Mouse (Mus musculus) forebrain, postnatal 0 days (tissue): Measurements from ENCODE around the gene Rcbtb1. TPM values are rescaled to one million over a fixed set of nuclear protein-coding genes. Genes with fewer than 3 reads are reported as not detected.

Experiments used
- ATAC-seq: fragments of 200-750 bp; cut with Nextera tagmentation; 2 replicates; pipeline ENCODE4 v1.8.0; 2017; ENCODE audit warnings: mild to moderate bottlenecking, moderate library complexity
- DNase-seq: peaks from one replicate; pipeline ENCODE4 v3.0.0-alpha.2; 2015
- H3K27ac ChIP-seq: fragments of 300-500 bp; sonication (generic); 2 replicates; pipeline ENCODE4 v1.5.1; 2014; ENCODE audit warnings: low read depth, mild to moderate bottlenecking, antibody characterized with exemption, low read length, moderate library complexity, mixed read lengths
- H3K27me3 ChIP-seq: fragments of 300-500 bp; sonication (generic); 2 replicates; pipeline ENCODE4 v1.6.1; 2014; ENCODE audit warnings: mild to moderate bottlenecking, low read length, mixed read lengths; ENCODE audit not compliant: insufficient read depth
- H3K36me3 ChIP-seq: fragments of 300-500 bp; sonication (generic); 2 replicates; pipeline ENCODE4 v1.6.1; 2014; ENCODE audit warnings: mild to moderate bottlenecking, moderate library complexity; ENCODE audit not compliant: insufficient read depth
- H3K4me1 ChIP-seq: fragments of 300-500 bp; sonication (generic); 2 replicates; pipeline ENCODE4 v1.6.1; 2014; ENCODE audit warnings: antibody characterized with exemption; ENCODE audit not compliant: insufficient read depth
- H3K4me2 ChIP-seq: fragments of 300-500 bp; sonication (generic); 2 replicates; pipeline ENCODE4 v1.6.1; 2014; ENCODE audit warnings: low read depth, mild to moderate bottlenecking, moderate library complexity
- H3K4me3 ChIP-seq: fragments of 300-500 bp; sonication (generic); 2 replicates; pipeline ENCODE4 v1.5.1; 2014; ENCODE audit warnings: low read depth, low read length, mixed read lengths
- H3K9ac ChIP-seq: fragments of 300-500 bp; sonication (generic); 2 replicates; pipeline ENCODE4 v1.6.1; 2014; ENCODE audit warnings: mild to moderate bottlenecking
- H3K9me3 ChIP-seq: fragments of 300-500 bp; sonication (generic); 2 replicates; pipeline ENCODE4 v1.6.1; 2016; ENCODE audit warnings: low read length
- CTCF ChIP-seq: sonication (generic); IDR thresholded peaks from 2 replicates; pipeline ENCODE4 v1.5.1; 2016; ENCODE audit warnings: antibody characterized with exemption, control low read depth, low read depth
- WGBS: fragments of 180-500 bp; shearing (Covaris S2); extraction: QIAGEN DNeasy Blood & Tissue Kit; methylation state at CpG from one replicate; pipeline ENCODE4 v1.1.7; 2014; 5-methylcytosine and 5-hydroxymethylcytosine counted together
- polyA plus RNA-seq: library from polyadenylated mRNA; unstranded; fragments of >200 nt; fragmentation: Nextera tagmentation; extraction: Ambion mirVana; gene quantifications from 2 replicates; pipeline ENCODE4 v1.2.1, GENCODE M21; 2015
- total RNA-seq: library from RNA; depleted of rRNA; stranded (reverse); fragments of >200 nt; gene quantifications from 2 replicates; pipeline ENCODE4 v1.2.3, GENCODE M21; 2014; rRNA removed

The Rcbtb1 gene
- 48.9 and 57.8 TPM in 2 replicates for total RNA-seq
- polyA plus RNA-seq: 16.8 and 33.5 TPM in 2 replicates

DNA sequence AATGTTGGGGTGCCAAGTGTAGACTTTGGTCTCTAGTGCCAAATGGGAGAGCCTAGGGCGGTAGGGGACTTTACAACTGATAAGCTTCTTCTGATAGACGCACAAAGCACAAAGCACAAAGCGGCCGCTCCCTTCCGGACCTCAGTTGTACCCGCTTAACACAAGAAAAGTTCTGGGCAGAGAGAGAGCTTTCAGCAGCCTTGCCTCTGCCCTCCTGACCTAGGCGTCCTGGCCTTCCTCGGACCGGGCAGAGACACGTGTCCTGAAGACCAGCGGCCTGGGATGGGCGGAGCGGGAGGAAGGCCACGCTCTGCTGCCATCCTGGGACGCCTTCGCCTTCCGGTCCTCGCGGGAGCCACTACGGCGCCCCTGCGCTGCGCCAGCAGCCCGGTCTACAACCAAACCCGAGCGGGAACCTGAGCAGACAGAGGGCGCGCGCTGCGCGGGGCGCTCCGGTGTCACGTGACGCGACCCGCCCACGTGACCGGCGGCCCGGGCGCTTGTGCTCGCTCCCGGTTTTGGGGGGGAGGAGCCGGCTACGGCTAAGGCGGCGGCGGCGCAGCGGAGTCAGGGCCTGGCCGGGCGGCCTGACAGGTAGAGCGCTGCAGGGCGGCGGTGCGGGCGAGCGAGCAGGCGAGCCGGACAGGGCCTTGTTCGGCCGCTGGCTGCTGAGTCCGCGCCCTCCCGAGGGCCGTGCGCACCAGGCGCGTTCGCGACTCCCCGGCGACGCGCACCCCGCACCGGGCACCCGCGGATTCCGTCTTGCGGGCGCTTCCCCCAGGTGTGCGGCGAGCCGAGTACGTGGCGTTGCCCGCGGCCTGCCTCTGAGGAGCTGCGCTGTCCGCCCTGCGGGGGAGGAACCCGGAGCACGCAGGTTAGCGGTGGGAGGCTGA, at the start of gene Rcbtb1:
Rcbtb1 (plus strand) TSS at position 499 of the 893 bp plus-strand sequence.
- Histone ChIP-seq H3K9ac (peak within 1 kb of the TSS; percentile 97), H3K9me3 (no peaks in the 10 kb centered on the region), H3K4me2 (peak within 1 kb of the TSS; percentile 93), H3K27me3 (no peaks in the 10 kb centered on the region), H3K4me1 (peaks cover 27% of the 10 kb centered on the region; the same call in 1 of the 2 replicates), H3K36me3 (no peaks in the 10 kb centered on the region), H3K27ac (peak within 1 kb of the TSS; percentile 96), H3K4me3 (peak within 1 kb of the TSS; percentile 93)
- TF ChIP-seq CTCF: peak; percentile 72
- WGBS: 3% methylated on average over 89 of the region's 96 CpGs
- DNase-seq (peak; percentile 96), ATAC-seq (peak; percentile 95)

DNA sequence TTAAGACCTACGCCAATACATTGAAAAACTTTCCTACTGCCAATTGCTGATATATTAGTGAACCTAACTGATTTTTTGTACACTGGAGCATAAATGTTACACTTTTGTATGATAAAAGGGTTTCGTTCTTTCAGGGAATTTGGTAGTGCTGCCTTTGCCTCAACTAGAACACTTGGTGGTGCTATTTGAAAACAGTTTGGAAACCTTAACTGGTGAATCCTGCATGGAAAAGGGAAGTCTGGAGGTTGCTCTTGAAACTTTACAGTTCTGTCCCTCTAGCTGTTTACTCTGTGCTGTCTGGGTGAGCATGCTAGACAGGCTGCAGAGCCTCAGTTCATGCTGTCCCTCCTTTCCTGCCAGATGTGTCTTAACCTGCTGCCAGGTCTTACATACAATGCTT, 45.4 kb upstream of the Rcbtb1 start:
- no peaks in the 10 kb centered on the region for H3K36me3 ChIP-seq
- no peak overlapping the region for H3K9ac ChIP-seq
- TF ChIP-seq CTCF: peak; percentile 69
- H3K4me2 ChIP-seq: no peak overlapping the region
- ATAC-seq (peak; percentile 43; the same call in 1 of the 2 replicates), DNase-seq (peak; percentile 54)
- 82% methylated on average over 2 of the region's 2 CpGs for WGBS
- H3K9me3 ChIP-seq: no peaks in the 10 kb centered on the region
- H3K27me3 ChIP-seq: no peaks in the 10 kb centered on the region
- no peak overlapping the region for H3K27ac ChIP-seq
- H3K4me3 ChIP-seq: no peak overlapping the region
- H3K4me1 ChIP-seq: no peaks in the 10 kb centered on the region

DNA sequence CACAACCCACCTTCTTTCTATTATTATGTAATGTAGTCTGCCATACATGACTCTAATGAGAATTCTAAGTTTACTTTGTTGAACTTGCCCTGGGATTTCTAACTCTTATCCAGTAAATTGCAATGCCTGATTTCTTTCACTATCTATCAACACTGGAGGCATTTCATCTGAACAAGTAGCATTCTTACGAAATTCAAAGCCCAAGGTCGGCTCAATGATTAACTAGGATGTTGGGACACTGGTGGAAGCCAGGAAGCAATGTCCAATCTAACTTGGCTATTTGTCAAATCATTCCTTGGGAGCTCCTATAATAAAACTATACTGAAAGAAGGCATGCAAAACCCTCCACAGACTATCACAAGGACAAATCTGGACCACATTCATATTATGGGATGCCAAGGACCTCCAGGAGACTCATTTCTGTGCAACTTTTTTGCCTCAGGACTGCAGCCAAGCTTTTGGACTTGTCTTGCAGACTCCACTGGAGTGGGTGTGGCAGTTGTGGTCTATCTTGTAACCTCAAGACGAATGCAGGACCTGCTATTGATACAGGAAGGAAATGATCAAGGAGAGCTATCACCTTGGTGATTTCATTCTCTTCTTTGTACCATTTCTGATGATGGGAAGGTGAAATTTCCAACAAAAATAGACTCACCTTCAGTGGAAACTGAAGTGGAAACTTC, 43.9 kb upstream of the Rcbtb1 start:
- H3K4me1 ChIP-seq: no peaks in the 10 kb centered on the region
- 80% methylated on average over 3 of the region's 3 CpGs for WGBS
- H3K36me3 ChIP-seq: no peaks in the 10 kb centered on the region
- DNase-seq: no peak
- no peaks in the 10 kb centered on the region for H3K27me3 ChIP-seq
- no peak overlapping the region for H3K27ac ChIP-seq
- no peak overlapping the region for H3K4me3 ChIP-seq
- ATAC-seq: no peak
- H3K9ac ChIP-seq: no peak overlapping the region
- no peaks in the 10 kb centered on the region for H3K9me3 ChIP-seq
- TF ChIP-seq CTCF: no peak
- H3K4me2 ChIP-seq: no peak overlapping the region

DNA sequence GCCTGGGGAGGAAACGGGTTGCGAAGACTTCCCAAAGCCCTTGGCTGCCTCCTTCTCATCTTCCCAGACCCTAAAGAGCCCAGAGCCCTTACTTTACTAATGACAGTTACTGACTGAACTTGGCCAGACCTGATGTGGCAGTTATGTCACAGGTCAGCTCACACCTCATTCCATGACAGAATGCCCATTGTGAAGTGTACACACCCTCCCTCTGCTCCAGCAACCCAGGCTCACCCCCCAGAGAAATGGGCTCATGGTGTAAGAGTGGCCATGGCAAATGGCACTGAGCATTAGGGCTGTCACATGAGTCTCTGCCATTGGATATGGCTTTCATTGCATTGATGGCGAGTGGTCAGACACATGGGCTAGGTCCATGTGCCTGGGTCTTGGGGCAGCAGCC, 22.4 kb upstream of the Rcbtb1 start, which contains the start of gene Gm5142:
Gm5142 (minus strand) TSS at position 101 of the 400 bp plus-strand sequence.
- 95% methylated on average over 3 of the region's 3 CpGs for WGBS
- ATAC-seq: no peak
- H3K4me3 ChIP-seq: no peak within 1 kb of the TSS

DNA sequence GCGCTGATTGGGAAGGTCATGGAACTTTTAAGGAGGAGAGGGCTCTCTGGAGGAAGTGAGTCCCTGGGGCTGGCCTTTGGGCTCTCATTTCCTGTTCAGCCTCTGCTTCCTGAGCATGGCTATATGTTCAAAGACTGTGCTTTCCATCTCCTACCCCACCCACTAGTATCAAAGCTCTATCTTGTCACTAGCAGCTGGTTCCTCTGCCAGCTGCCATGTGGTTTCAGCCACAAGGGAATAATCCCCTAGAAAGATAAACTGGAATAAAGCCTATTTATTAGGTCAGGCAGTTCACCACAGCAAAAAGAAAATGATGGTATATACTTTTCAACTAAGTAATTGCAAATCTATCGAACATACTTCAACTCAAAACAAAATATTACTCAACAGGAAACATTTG, 18.3 kb upstream of the Rcbtb1 start:
- H3K9ac ChIP-seq: no peak overlapping the region
- DNase-seq: no peak
- 88% methylated on average over 2 of the region's 2 CpGs for WGBS
- no peak for TF ChIP-seq CTCF
- H3K9me3 ChIP-seq: no peaks in the 10 kb centered on the region
- no peaks in the 10 kb centered on the region for H3K36me3 ChIP-seq
- H3K4me3 ChIP-seq: no peak overlapping the region
- no peak for ATAC-seq
- no peak overlapping the region for H3K4me2 ChIP-seq
- no peak overlapping the region for H3K27ac ChIP-seq
- H3K27me3 ChIP-seq: no peaks in the 10 kb centered on the region
- H3K4me1 ChIP-seq: no peaks in the 10 kb centered on the region

More for the DNA sequence above, 22.4 kb upstream of the Rcbtb1 start, which contains the start of gene Gm5142:
- Histone ChIP-seq H3K36me3 (no peaks in the 10 kb centered on the region), H3K27ac (no peak within 1 kb of the TSS), H3K9me3 (no peaks in the 10 kb centered on the region), H3K4me2 (no peak within 1 kb of the TSS), H3K9ac (no peak within 1 kb of the TSS), H3K4me1 (no peaks in the 10 kb centered on the region), H3K27me3 (no peaks in the 10 kb centered on the region)
- DNase-seq: no peak
- TF ChIP-seq CTCF: no peak

DNA sequence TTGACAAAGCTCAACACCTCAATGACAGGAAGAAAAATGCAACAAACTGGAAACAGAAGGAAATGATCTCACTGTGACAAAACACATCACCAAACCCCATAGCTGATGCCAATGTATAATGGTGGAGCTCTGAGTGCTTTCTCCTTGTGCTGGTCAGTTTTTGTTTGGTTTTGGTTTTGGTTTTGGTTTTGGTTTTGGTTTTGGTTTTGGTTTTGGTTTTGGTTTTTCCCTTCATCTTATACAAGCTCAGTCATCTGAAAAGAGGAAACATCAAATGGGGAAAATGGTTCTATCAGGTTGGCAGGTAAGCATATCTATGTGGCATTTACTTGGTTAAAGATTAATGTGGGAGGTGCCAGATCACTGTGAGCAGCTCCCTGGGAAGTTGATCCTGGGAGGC, 15.5 kb upstream of the Rcbtb1 start:
- Histone ChIP-seq H3K36me3 (no peaks in the 10 kb centered on the region), H3K27me3 (no peaks in the 10 kb centered on the region), H3K9me3 (no peaks in the 10 kb centered on the region), H3K4me2 (no peak overlapping the region), H3K9ac (no peak overlapping the region), H3K4me3 (no peak overlapping the region), H3K27ac (no peak overlapping the region), H3K4me1 (no peaks in the 10 kb centered on the region)
- DNase-seq: no peak
- no peak for ATAC-seq
- no peak for TF ChIP-seq CTCF

DNA sequence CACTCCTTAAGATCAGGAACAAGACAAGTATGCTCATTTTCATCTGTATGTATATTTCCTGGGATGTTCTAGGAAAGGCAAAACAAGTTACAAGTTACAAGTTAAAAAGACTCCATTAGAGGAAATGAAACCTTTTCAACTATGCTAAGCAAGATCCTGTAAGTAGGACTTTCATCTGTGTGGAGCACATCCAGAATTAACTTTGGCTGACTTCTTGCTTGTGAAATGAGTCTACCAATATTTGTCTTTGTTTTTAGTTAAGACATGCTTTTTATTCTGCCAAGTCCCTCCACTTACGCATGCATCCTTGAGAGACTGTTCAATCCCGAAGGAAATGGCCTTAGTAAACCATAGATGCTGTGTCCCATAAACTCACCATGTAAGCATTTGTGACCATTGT, 14.9 kb upstream of the Rcbtb1 start:
- Histone ChIP-seq H3K9ac (no peak overlapping the region), H3K9me3 (no peaks in the 10 kb centered on the region), H3K27me3 (no peaks in the 10 kb centered on the region), H3K4me3 (no peak overlapping the region), H3K27ac (no peak overlapping the region), H3K36me3 (no peaks in the 10 kb centered on the region), H3K4me1 (no peaks in the 10 kb centered on the region), H3K4me2 (no peak overlapping the region)
- DNase-seq: no peak
- no peak for ATAC-seq
- 89% methylated on average over 2 of the region's 2 CpGs for WGBS
- no peak for TF ChIP-seq CTCF
